Mouse (Mus musculus): ENCODE measurements around the gene Alppl2.

Alppl2 gene

GRCm38 (mm10) chr1:87089828-87090227 is at the start of gene Alppl2:
TSS of gene Alppl2 (minus strand) at chr1:87089928.
- no peak for DNase-seq (ENCODE audit: low read depth, low spot score)

GRCm38 (mm10) chr1:87131803-87132202 is 42.1 kb upstream of the Alppl2 start:
- no peak for DNase-seq (ENCODE audit: low read depth, low spot score)

GRCm38 (mm10) chr1:87127206-87128030 is 37.7 kb upstream of the Alppl2 start:
- DNase-seq (ENCODE audit: low read depth, low spot score): peak; percentile 3

GRCm38 (mm10) chr1:87124673-87125072 is 34.9 kb upstream of the Alppl2 start, which contains the start of gene Akp3:
TSS of gene Akp3 (plus strand) at chr1:87124973.
- DNase-seq (ENCODE audit: low read depth, low spot score): no peak

GRCm38 (mm10) chr1:87114784-87115183 is 25.1 kb upstream of the Alppl2 start:
- DNase-seq (ENCODE audit: low read depth, low spot score): no peak

- peak; percentile 44 for DNase-seq (ENCODE audit: low read depth, low spot score)
Measured at GRCm38 (mm10) chr1:87111719-87112354, 22.1 kb upstream of the Alppl2 start.

GRCm38 (mm10) chr1:87108564-87108963 is 18.8 kb upstream of the Alppl2 start:
- no peak for DNase-seq (ENCODE audit: low read depth, low spot score)

- DNase-seq (ENCODE audit: low read depth, low spot score): no peak
Measured at GRCm38 (mm10) chr1:87106536-87106935, 16.8 kb upstream of the Alppl2 start.

- DNase-seq (ENCODE audit: low read depth, low spot score): no peak
Measured at GRCm38 (mm10) chr1:87103936-87104335, 14.2 kb upstream of the Alppl2 start.

GRCm38 (mm10) chr1:87102114-87102513 is 12.4 kb upstream of the Alppl2 start:
- no peak for DNase-seq (ENCODE audit: low read depth, low spot score)

GRCm38 (mm10) chr1:87101411-87101810 is 11.7 kb upstream of the Alppl2 start, which contains the start of gene Alpi:
TSS of gene Alpi (minus strand) at chr1:87101606.
- no peak for DNase-seq (ENCODE audit: low read depth, low spot score)

GRCm38 (mm10) chr1:87098358-87098975 is 8.7 kb upstream of the Alppl2 start:
- DNase-seq (ENCODE audit: low read depth, low spot score): peak; percentile 66

GRCm38 (mm10) chr1:87095642-87096041 is 5.9 kb upstream of the Alppl2 start:
- DNase-seq (ENCODE audit: low read depth, low spot score): no peak

- no peak for DNase-seq (ENCODE audit: low read depth, low spot score)
Measured at GRCm38 (mm10) chr1:87089251-87089650, 477 bp downstream of the Alppl2 start.

GRCm38 (mm10) chr1:87086964-87087363 is 2.8 kb downstream of the Alppl2 start:
- DNase-seq (ENCODE audit: low read depth, low spot score): no peak

GRCm38 (mm10) chr1:87086196-87086595 is 3.5 kb downstream of the Alppl2 start:
- DNase-seq (ENCODE audit: low read depth, low spot score): no peak

- no peak for DNase-seq (ENCODE audit: low read depth, low spot score)
Measured at GRCm38 (mm10) chr1:87073776-87074175, 16.0 kb downstream of the Alppl2 start.

GRCm38 (mm10) chr1:87070720-87071119 is 19.0 kb downstream of the Alppl2 start:
- peak; percentile 60 for DNase-seq (ENCODE audit: low read depth, low spot score)

- DNase-seq (ENCODE audit: low read depth, low spot score): no peak
Measured at GRCm38 (mm10) chr1:87060913-87061312, 28.8 kb downstream of the Alppl2 start.

- DNase-seq (ENCODE audit: low read depth, low spot score): no peak
Measured at GRCm38 (mm10) chr1:87059042-87059665, 30.6 kb downstream of the Alppl2 start.

GRCm38 (mm10) chr1:87057075-87057474 is 32.7 kb downstream of the Alppl2 start:
- no peak for DNase-seq (ENCODE audit: low read depth, low spot score)

GRCm38 (mm10) chr1:87051369-87051768 is 38.4 kb downstream of the Alppl2 start:
- DNase-seq (ENCODE audit: low read depth, low spot score): no peak
